Mouse (Mus musculus): ENCODE data around the gene Bckdhb.

DNA sequence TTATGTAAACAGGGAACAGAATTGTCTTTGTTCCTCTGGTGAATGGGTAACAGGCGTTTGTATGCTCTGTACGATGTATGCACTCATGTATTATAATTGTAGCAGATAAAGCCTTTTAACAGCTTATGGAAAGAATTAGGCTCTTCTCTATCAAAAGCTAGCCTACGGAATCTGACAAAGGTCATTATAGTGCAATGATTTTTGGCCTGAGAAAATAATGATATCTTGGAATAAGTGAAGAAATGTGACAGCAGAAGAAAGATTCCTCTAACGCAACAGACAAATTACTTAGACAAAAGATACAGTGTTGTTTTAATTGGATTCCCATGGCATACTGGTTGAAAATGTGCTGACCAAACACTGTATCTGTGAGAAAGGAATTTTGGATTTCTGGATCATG, 122.0 kb downstream of the Bckdhb start:
- TF ChIP-seq CTCF (IDR thresholded peaks at IDR 0.05; ENCODE audit: low read depth, low read length) (no peak), POLR2AphosphoS5 (IDR thresholded peaks at IDR 0.05; ENCODE audit: insufficient replicate concordance, low read depth, low read length) (no peak)
